Mouse (Mus musculus): ENCODE data around the gene Mafk. TPM values are rescaled to one million over a fixed set of nuclear protein-coding genes. Genes with fewer than 3 reads are reported as not detected.
"Not testable (repeated sequence)": the region's sequence is repeated elsewhere in the genome, so short reads cannot be mapped to it uniquely, and the experiment has no call there.

Mafk gene
- 10 to 100 TPM; 37.3 to 39.7 TPM for total RNA-seq (2021)
- long read RNA-seq, experiment 1, transcript Mafk-201 (3 exons, 2,849 nt), result major isoform, 5 of 28 reads
- long read RNA-seq, experiment 1, partial matches to known transcripts, result 11 of 28 reads
- long read RNA-seq, experiment 1, other reads (novel, unspliced or antisense), result 12 of 28 reads
- long read RNA-seq, experiment 2, transcript Mafk-201 (3 exons, 2,849 nt), result major isoform, 7 of 28 reads
- long read RNA-seq, experiment 2, partial matches to known transcripts, result 13 of 28 reads
- long read RNA-seq, experiment 2, other reads (novel, unspliced or antisense), result 7 of 28 reads

DNA sequence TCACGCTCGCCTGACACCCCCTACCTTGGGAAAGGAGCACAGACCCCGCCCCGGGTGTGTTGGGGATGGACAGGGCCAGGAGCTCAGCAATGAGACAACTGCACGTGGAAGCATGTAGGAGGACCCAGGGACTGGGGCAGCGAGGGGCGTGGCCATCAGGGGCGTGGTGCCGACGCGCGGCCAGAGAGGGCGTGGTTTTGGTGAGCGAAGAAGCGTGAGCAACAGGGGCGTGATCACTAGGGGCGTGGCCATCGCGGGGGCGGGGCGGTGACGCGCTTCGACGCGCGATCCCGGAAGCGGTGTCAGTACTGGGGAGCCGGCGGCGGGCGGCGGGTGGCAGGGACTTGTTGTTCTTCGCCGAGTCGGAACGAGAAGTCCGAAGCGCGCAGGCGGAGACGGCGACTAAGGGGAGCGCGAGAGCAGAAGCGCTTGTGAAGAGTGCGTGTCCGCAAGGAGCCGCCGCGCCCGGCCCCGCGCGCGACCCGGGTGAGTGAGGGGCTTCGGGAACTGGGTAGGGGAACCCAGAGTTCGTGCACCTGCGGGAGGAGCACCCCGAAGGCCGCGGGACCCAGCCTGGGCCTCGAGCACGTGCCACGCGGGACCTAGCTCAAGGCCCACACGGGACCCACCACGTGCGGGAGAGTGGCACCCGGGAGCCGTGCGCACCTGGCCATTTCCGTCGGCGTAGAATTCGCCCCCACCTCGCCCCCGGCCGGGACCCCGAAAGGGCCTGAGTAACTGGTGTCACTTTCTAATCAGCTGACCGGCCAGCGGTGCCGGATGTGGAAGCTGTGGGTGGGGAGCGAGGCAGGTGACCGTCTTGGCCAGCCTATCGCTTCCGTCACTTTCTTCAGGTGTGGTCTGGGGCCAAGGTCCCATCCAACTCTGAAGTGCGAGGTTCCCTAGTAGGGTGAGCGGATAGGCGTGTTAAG lies at the start of gene Mafk:
Gene Mafk (plus strand): TSS at position 287 of the 932 bp plus-strand sequence.
- peak; percentile 98 to 99 for DNase-seq

DNA sequence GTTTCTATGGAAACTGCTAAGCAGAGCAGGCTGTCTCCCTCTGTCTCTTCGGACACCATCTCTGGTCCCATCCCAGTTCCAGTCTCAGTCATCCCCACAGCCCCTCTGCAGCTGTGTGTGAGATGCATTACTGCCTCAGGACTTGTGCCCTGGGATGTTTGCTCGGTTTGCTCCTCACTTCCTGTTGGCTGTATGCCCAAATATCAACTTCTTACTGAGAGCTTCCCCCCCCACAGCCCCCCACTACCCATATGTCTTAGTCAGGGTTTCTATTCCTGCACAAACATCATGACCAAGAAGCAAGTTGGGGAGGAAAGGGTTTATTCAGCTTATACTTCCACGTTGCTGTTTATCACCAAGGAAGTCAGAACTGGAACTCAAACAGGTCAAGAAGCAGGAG lies 48.7 kb upstream of the Mafk start:
- DNase-seq, result not testable (repeated sequence)

DNA sequence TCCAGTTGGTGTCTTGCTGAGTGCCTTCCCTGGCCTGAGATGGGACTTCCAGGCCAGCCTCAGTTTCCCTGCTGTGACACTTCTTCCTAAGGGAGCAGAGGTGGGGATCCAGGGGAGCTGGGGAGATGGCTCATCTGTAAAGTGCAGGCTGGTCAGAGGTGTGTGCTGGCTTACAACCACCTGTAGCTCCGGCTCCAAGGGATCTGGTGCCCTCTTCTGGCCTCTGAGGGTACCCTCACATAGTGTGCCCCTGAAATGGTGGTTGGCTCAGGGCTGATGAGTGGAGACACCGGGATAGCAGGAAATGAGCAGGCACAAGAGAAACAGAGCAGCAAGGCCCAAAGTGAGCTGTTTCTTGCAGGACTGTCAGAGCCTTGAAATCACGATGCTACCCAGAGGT lies 45.5 kb upstream of the Mafk start:
- peak; percentile 59 to 74 for DNase-seq

DNA sequence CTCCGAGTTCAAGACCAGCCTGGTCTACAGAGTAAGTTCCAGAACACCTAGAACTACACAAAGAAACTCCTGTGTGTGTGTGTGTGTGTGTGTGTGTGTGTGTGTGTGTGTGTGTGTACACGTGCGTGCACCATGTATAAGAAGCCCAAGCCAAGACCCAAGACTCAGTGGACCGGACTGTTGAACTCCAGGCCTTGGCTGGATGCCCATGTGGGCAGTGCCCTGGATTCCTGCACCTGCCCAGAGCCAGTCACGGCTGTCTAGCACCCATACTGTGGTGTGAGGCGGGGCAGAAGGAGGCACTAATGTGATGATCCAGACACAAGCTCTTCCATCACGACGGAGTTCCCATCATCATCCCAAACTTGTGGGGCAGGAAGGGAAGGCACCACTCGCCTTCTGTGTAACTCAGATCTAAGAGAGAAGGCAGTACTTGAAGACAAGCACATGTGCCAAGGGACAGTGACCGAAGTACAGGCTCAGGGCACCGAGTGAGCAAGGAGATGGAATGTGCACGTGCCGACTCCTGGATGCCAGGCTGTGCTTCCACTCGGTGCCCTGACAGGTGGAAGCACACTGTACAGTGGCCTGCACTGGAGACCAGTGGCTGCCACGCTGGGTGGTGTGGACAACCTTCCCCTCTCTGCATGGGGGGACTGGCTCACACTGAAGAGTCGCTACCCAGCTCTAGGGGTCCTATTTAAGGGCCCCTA lies 41.7 kb upstream of the Mafk start:
- no peak for DNase-seq

DNA sequence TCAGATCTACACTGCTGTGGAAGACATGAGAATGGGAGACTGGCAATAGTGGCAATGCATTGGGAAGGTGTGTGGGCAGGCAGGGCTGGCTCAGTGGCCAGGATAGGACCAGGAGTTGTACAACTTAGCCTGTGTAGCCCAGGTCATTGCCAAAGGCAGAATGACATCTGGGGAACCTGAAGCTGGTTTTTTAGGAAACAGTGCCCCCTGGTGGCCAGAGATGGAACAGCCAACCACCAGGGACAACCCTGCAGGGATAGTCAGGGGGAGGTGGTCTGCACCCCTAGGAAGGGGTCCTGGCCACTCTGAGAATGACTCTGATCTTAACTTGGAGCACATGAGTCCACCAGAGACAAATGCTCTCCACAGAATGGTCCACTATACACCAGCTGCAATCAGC lies 40.8 kb upstream of the Mafk start:
- DNase-seq, result peak; percentile 53 to 87

DNA sequence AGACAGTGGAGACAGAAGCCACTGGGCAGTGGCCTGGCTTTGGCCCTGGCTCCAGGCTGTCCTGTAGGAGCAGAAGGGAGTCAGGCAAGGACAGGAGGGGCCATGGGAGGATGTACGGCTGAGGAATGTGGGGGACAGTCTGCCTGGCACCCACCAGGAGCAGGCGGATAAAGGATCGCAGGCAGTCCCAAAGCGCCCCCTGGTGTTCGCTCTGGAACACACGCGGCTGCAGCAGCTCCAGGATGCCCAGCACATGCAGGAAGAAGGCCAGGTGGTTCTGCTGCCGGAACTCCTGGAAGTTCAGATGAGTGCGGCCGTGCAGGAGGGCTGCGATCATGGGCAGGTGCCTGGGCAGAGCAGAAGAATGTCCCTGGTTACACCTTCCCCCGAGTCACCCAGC lies 36.6 kb upstream of the Mafk start:
- peak in 1 of 2 experiments; percentile 58 for DNase-seq

DNA sequence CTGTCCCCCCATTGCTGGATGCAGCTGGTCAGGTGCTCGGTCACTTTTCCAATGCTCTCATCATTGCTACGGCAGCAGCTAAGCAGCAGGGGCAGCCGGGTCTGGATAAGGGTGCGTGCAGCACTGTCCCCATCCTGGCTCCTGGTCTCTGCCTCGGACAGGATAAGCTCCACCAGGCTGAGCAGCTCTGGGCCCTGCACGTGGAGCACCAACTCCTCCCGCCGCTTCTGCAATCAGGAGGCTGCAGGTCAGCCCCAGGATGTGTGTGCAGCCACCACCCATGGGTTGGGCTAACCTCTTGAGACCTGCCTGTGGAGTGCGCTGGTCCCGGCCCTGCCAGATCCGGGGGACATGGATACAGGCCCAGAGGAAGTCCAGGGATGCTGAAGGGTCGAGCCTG lies 35.2 kb upstream of the Mafk start:
- DNase-seq, result no peak

DNA sequence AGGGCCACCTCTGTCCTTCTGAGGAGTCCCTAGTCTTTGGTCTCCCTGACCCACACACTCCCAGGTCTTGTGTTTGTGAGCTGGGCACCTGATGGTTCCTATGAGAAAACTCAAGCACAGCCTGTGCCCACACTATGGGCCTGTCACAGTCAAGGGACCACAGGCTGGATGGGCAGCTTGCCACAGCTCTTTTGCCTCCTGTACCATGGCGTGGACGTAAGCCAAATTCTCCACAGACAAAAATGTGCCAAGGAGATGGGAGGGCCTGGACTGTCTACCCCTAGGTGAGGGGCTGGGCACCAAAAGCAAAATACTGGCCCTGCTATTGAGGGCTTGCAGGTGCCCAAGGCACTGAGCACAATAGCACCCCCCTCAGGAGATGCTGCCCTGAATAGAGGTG lies 34.7 kb upstream of the Mafk start:
- no peak for DNase-seq

DNA sequence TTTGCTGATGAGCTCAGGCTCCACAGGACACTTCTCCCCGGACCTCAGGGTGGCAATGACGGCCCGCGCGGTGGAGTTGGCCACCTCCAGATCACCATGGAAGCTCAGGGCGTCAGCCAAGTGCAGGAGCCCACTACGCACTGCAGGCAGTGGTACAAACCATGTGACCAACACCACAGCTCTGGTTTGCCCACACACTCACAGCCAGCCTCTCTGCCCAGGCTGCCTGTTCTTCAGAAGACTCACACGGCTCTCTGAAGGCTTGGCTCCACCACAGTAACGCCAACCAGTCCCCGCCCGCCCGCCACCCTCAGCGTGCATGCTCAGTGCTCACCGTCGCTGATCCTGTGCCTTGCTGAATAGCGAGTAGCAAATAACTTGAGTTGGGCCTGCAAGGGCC lies 33.2 kb upstream of the Mafk start:
- DNase-seq, result no peak

DNA sequence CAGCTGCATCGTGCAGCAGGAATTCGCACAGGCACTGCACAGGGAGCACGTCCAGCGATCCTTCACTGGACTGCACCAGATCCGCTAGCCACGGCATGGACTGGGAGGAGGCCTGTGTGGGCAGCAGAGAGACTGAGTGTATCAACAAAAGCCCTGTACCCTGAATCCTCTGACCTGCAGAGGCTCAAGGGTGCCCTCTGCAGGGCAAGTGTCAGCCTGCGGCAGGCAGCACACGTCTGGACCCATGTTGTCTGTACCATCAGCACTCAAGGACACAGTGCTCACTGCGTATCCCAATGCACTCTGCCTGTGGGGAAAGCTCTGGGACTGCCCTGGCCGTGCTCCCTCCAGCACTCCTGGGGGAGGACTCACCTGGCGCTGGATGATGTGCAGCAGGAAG lies 27.0 kb upstream of the Mafk start:
- DNase-seq, result no peak

DNA sequence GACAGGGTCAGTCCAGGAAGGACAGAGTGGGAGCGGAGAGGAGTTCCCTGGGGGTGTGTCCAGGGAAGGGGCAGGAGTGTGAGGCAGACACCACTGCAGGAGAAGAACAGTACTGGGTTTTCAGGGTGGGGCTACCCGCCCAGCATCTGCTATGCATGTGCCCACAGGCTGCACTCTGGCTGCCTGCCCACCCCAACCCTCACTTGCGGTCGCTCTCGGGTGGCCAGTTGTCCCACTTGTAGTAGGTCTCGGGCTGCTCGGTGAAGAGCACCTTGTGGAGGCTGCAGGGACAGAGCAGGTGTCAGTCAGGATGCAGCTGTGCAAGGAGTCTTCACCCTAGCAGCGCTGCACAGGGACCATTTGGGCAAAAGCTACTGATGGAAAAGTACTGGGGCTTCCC lies 23.1 kb upstream of the Mafk start:
- DNase-seq, result no peak

DNA sequence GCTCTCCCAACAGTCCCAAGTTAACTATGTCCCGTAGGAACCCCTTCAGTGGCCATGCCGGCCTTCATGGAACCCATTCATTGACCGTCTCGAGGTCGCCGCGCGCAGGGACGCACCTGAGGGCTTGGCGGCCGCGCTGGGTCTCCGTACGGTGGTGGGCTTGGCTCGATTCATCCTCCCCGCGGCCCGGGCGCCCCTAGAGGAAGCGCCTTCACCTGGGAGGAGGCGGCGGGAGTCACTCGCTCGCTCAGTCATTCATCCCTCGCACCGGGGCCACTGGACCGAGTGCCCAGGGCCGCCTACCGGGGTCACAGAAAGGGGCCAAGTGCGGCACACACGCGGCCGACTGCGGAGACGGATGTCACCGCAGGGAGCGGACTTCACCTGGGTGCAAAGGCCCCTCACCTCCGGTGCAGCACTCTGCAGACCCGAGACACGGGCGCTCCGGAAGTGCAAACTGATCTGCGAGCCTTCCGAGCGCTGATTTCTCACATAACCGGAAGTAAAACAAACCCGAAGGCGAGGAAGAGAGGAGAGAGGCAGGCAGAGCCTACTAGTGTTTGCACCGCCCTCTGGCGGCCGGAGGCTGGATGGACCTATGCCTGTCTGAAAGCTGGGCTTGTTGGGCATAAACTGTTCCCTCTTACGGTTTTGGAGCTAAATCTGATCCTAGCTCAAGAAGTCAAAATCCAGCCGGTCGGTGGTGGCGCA lies 15.9 kb upstream of the Mafk start, which contains the start of gene Ints1:
Gene Ints1 (minus strand): TSS at position 459 of the 711 bp plus-strand sequence.
- DNase-seq, result peak; percentile 96 to 98

DNA sequence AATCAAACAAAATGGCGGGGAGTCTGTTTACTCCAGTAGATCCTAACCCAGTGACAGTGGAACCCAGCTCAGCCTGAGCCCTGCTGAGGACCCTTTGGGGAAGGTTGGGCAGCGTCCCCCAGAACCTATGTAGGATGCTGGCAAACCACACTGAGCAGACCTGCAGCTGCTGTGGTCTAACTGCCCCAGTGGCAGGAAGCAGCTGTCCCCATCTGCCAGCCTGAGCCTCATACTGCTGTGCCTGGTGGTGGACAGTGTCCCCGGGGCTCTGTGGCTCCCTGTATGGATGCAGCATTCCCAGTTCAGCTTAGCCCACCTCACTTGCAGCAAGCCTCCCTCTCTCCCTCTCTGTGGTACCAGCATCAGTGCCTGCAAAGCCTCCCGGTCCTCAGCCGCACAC lies 14.3 kb upstream of the Mafk start:
- no peak for DNase-seq

DNA sequence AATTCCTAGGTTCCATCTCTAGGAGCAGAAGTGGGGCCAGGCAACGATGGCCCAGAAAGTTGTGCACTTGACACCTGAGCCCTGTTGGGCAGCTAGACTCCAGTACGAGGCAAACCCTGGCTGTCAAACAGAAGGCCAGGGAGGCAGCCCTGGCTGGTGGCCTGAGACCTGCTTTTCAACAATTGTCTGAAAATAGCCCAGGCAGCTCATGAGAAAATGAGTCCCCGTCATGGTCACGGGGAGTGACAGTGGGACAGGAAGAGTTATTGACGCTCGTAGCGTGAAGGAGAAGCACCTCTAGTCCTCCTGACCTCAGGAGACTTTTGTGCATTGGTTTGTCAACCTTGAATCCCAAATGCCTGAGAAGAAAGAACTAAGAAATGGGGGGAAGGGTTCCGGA lies 9.9 kb upstream of the Mafk start:
- DNase-seq, result peak; percentile 60 to 80

DNA sequence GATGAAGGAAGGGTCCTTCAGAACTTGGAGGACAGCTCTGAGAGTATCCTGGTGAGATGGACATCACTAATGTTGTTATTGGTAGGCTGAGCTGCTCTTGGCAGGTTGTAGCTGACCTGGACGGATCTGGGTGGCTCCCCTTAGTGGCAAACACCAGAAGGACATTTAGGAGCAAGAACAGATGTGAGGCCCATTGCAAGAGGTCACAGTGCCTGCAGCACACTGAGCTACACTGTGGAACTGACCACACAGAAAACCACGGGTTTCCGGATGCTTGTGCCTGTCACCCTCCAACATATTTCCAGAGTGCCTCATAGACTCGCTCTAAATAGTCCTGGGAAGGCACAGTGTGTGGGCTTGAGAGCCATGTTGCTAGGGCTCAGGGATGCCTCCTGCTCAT lies 1.8 kb upstream of the Mafk start:
- no peak for DNase-seq

DNA sequence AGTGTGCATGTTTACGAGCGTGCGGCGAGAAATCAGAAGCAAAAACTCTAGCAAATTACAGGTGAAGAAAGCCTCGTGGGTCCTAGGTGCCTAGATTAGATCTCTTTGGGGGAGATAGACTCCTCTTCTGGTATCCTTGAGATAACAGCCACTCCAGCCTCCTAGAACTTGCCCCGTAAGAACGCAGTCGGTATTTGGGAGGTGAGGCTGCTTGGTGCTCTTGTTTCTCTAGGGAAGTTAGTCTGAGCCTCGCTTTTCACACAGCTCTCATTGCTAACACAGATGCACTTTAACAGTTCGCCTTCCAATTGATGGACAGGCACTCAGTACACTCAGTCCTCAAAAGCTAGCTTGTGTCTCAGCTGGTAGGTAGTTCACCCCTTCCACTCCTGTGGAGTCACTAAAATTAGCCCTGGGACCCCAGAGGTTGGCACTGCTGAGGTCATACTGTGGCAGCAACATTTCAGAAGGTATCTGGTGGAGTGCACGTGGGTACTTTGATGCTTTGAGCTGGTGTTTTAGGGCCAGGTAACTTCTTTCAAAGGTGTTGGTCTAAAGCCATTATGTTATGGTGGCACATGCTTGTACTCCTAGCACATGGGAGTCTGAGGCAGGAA lies 954 bp downstream of the Mafk start:
- peak in 1 of 2 experiments; percentile 59 for DNase-seq

DNA sequence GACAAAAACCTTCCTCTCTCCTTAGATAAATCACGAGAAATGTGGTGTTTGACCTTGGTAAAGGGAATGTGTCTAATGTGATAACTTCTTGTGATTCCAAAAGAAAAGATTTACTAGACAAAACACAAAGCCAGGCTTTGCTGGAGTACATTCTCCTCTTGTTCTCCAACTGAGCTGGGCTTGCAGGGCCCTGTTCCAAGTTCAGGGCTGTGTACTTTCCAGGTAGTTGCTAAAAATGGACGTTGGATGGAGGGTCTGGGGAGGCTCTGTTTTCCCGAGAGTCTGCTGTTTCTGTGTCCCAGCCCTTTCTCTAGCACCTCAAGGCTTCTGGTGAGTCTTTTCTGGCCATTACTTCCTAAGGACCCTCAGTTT lies 1.6 kb downstream of the Mafk start:
- peak in 1 of 2 experiments; percentile 55 for DNase-seq

DNA sequence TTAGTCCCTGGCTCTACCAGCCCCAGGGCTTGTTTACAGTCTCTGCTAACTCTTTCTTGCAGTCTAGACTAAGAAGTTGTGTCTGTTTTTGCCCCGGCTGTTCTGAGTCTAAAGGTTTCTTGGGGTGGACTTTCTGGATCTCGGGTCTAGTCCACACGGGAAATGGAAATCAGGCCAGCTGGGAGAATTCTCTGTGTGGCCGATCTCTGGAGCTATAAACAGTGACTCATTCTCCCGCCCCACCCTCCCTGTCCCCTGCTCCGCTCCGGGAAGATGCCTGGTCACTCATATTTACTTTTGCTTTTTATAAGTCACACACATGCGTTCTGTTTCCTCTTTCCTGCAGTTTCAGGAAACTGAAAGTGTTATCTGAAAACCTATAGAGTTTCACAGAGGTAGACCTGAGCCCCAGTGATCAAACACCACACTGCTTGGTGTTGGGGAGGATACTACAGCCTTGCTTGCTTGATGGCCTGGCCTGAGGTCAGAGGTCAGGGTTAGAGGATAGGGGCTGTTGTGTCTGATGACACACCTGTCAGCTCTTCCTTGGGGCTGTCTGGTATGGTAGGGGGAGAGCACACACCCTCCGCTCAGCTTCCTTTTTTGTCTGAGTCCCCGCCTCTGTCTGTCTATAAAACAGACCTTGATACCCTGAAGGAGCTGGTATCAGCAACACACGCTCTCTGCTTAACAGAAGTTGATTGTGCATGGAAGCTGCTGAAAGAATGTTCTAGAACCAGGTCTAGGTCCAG lies 2.2 kb downstream of the Mafk start:
- DNase-seq, result peak; percentile 83 to 85

DNA sequence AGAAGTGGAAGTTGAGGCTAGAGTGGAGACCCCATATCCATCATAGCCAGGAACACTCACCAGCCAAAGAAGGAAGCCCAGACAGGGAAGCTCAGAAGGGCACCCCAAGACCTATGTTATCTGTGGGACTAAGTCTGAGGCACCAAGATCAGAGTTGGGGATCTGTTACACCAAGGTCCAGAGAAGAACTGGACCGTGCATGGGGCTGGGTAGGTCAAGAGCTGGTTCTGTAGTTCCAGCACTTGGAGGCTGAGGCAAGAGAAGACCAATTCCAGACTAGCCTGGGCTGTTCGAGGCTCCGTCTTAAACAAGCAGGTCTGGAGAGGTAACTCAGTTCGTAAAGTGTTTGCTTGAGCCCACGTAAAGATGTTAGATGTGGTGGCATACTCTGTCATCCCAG lies 2.8 kb downstream of the Mafk start:
- no peak for DNase-seq

DNA sequence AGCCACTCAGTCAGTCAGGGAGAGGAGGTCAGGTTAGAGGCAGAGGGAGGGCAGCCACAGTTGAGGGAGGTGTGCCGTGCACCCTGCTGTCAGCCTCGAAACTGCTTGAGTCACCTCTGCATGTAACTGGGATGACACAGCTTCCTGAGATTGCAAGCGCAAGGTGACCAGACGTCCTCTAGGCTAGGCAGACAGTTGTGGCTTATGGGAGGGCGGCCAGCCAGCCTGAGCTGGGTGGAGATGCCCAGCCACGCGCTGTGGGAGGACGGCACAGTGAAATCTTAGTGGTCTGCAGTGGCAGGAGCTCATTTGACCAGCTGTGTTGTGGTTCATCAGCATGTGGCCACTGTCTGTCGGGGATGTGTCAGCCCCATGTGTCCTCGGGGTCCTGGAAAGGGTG lies 3.6 kb downstream of the Mafk start:
- peak; percentile 76 to 78 for DNase-seq
